Mouse (Mus musculus): ENCODE results near the gene Artn.

DNA sequence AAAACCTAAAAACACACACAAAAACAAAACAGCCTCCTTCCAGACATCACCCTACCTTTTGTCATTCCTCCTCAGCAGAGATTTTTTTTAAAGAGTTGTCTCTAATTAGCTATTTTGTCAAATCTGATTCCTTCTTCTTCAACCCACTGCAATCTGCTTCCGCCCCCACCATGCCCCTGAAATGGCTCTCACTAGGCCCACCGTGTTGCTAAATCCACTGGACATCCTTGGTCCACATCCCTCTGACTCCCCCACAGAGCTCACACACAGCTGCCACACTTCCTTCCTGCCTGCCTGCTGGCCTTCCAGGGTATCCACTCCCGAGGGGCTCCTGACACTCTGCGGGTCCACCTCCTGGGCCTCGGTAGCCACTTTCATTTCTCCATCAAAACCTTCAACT lies 50.9 kb downstream of the Artn start:
- no peak for TF ChIP-seq CTCF (conservative IDR thresholded peaks at IDR 0.05; ENCODE audit: insufficient read depth, insufficient read length, low read depth, low read length)
- no peak for TF ChIP-seq POLR2A (IDR thresholded peaks at IDR 0.05; ENCODE audit: low read depth, low read length)
